Mouse (Mus musculus) hindbrain, embryonic 16.5 days (tissue): ENCODE measurements at regions not wholly inside any gene's neighbourhood (a gene's known extent, or its start where the extent isn't known, plus 50 kb on each side); places are given as distances from the start of the nearest gene placed in this dataset.

ENCODE experiments used
- ATAC-seq: fragments of 200-750 bp; cut with Nextera tagmentation; 2 replicates; pipeline ENCODE4 v1.8.0; 2017; ENCODE audit warnings: moderate TSS enrichment, moderate library complexity
- H3K27ac ChIP-seq: fragments of 300-500 bp; sonication (generic); 2 replicates; pipeline ENCODE4 v1.5.1; 2014; ENCODE audit warnings: low read depth, mild to moderate bottlenecking, control low read depth, low read length, moderate library complexity
- H3K27me3 ChIP-seq: fragments of 300-500 bp; sonication (generic); replicated peaks from 2 replicates; pipeline ENCODE4 v1.6.1; 2014; ENCODE audit warnings: low read length; ENCODE audit not compliant: control insufficient read depth, insufficient read depth
- H3K36me3 ChIP-seq: fragments of 300-500 bp; sonication (generic); 2 replicates; pipeline ENCODE4 v1.6.1; 2014; ENCODE audit warnings: mild to moderate bottlenecking, low read length, moderate library complexity, mixed read lengths; ENCODE audit not compliant: control insufficient read depth, insufficient read depth
- H3K4me1 ChIP-seq: fragments of 300-500 bp; sonication (generic); 2 replicates; pipeline ENCODE4 v1.6.1; 2014; ENCODE audit warnings: low read depth, low read length; ENCODE audit not compliant: control insufficient read depth, insufficient read depth
- H3K4me2 ChIP-seq: fragments of 300-500 bp; sonication (generic); 2 replicates; pipeline ENCODE4 v1.6.1; 2014; ENCODE audit warnings: mild to moderate bottlenecking, low read length, control low read depth, moderate library complexity
- H3K4me3 ChIP-seq: fragments of 300-500 bp; sonication (generic); 2 replicates; pipeline ENCODE4 v1.5.1; 2014; ENCODE audit warnings: mild to moderate bottlenecking, low read length, control low read depth, moderate library complexity
- H3K9ac ChIP-seq: fragments of 300-500 bp; sonication (generic); 2 replicates; pipeline ENCODE4 v1.6.1; 2014; ENCODE audit warnings: low read depth, mild to moderate bottlenecking, control low read depth, low read length, moderate library complexity
- H3K9me3 ChIP-seq: fragments of 300-500 bp; sonication (generic); 2 replicates; pipeline ENCODE4 v1.6.1; 2014; ENCODE audit warnings: mild to moderate bottlenecking, low read length, moderate library complexity; ENCODE audit not compliant: control insufficient read depth
- WGBS: fragments of 180-500 bp; shearing (Covaris S2); extraction: QIAGEN DNeasy Blood & Tissue Kit; methylation state at CpG from one replicate; pipeline ENCODE4 v1.1.7; 2014; 5-methylcytosine and 5-hydroxymethylcytosine counted together

- Histone ChIP-seq H3K27ac (peak overlapping the region; percentile 48), H3K4me1 (peaks cover 8% of the 10 kb centered on the region; the same call in 1 of the 2 replicates), H3K4me3 (no peak overlapping the region), H3K9me3 (no peaks in the 10 kb centered on the region), H3K4me2 (peak overlapping the region; percentile 10; the same call in 1 of the 2 replicates), H3K36me3 (no peaks in the 10 kb centered on the region), H3K27me3 (no peaks in the 10 kb centered on the region), H3K9ac (no peak overlapping the region)
- WGBS: 31% methylated on average over 8 of the region's 8 CpGs
- peak; percentile 81 for ATAC-seq
Observed at GRCm38 (mm10) chr5:43152119-43152611, 80.8 kb upstream of the Cpeb2 start.

GRCm38 (mm10) chr5:43152881-43153280, 80.1 kb upstream of the Cpeb2 start:
- WGBS: 75% methylated on average over 1 of the region's 1 CpGs
- H3K4me1 ChIP-seq: peaks cover 8% of the 10 kb centered on the region; the same call in 1 of the 2 replicates
- no peaks in the 10 kb centered on the region for H3K36me3 ChIP-seq
- H3K27ac ChIP-seq: no peak overlapping the region; the same call in 1 of the 2 replicates
- H3K9ac ChIP-seq: no peak overlapping the region
- peak; percentile 17; the same call in 1 of the 2 replicates for ATAC-seq
- no peak overlapping the region for H3K4me3 ChIP-seq
- no peaks in the 10 kb centered on the region for H3K9me3 ChIP-seq
- H3K27me3 ChIP-seq: no peaks in the 10 kb centered on the region
- no peak overlapping the region for H3K4me2 ChIP-seq

DNA sequence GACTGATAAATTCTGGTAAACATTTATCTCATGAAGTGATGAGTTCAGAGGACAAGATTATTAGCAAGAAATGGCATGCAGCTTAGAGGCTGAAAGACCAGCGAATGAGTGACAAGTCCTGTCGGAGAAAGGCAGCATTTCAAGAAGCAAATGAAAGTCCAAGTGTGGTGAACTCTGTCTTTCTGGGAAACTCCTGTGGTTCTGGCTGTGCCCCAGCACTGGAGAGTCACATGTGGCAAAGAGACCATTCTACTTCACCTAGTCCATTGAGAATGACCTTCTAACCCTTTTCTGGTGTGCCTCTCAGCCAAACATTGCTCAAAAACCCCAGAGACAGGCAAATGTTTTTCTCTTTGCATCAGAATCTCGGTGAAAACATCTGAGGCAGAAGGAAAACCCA, 76.2 kb upstream of the Cpeb2 start:
- Histone ChIP-seq H3K4me3 (no peak overlapping the region), H3K9ac (no peak overlapping the region), H3K9me3 (no peaks in the 10 kb centered on the region), H3K27me3 (no peaks in the 10 kb centered on the region), H3K4me2 (no peak overlapping the region), H3K4me1 (peaks cover 5% of the 10 kb centered on the region; the same call in 1 of the 2 replicates), H3K27ac (no peak overlapping the region), H3K36me3 (no peaks in the 10 kb centered on the region)
- WGBS: 85% methylated on average over 3 of the region's 3 CpGs
- no peak for ATAC-seq

DNA sequence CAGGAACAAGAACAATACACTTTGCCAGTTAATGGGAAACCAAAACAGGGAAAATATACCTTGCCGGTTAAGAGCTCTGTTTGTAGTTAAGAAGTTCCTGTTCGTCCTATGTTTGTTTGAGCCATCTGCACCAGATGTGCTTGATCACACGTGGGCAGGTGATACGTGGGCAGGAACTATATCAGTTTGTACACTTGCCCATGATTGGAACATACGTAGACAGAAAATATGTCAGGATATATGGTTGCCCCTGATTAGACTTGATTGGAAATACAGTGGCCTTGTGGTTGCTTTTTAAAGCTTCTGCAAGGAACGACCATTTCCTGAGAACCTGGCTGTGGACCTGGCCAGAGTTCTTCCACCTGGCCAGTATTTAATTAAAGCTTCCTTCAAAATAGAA, 72.8 kb upstream of the Cpeb2 start:
- Histone ChIP-seq H3K4me3 (no peak overlapping the region), H3K27me3 (no peaks in the 10 kb centered on the region), H3K4me1 (no peaks in the 10 kb centered on the region), H3K9me3 (no peaks in the 10 kb centered on the region), H3K36me3 (no peaks in the 10 kb centered on the region), H3K9ac (no peak overlapping the region), H3K27ac (no peak overlapping the region), H3K4me2 (no peak overlapping the region)
- no peak for ATAC-seq
- WGBS: 89% methylated on average over 6 of the region's 6 CpGs

DNA sequence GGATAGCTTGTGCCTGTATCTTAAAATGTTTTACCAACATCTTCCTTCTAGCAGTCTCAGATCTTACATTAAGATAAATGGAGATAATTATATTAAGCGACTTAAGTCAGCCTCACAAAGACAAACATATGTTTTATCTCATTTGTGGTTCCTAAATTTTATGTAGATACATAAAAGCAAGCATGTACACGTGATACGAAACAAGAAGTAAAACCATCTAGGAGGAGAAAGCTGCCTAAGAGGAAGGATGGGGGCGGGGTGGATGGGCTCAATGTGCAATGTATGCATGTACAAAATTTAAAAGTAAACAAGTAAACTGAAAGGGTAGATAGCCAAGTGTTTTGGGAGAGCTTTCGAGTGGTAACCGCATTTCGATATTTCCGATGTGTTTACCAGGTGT, 51.5 kb upstream of the Cpeb2 start:
- no peaks in the 10 kb centered on the region for H3K36me3 ChIP-seq
- no peak overlapping the region for H3K4me3 ChIP-seq
- no peak overlapping the region for H3K4me2 ChIP-seq
- H3K9ac ChIP-seq: no peak overlapping the region
- H3K4me1 ChIP-seq: no peaks in the 10 kb centered on the region
- no peak overlapping the region for H3K27ac ChIP-seq
- H3K9me3 ChIP-seq: no peaks in the 10 kb centered on the region
- WGBS: 90% methylated on average over 8 of the region's 8 CpGs
- no peak for ATAC-seq
- no peaks in the 10 kb centered on the region for H3K27me3 ChIP-seq
